Mouse (Mus musculus) midbrain, postnatal 0 days (tissue): ENCODE data around the gene Gltp. TPM values are rescaled to one million over a fixed set of nuclear protein-coding genes. Genes with fewer than 3 reads are reported as not detected.
A peak's percentile ranks its signal among the peaks of the same experiment; 100 is the strongest.

Source experiments
- ATAC-seq: fragments of 200-750 bp; cut with Nextera tagmentation; 2 replicates; pipeline ENCODE4 v1.8.0; 2017; ENCODE audit warnings: moderate number of reproducible peaks, mild to moderate bottlenecking, moderate TSS enrichment, moderate library complexity; ENCODE audit not compliant: low FRiP score
- DNase-seq: peaks from one replicate; pipeline ENCODE4 v3.0.0-alpha.2; 2015; ENCODE audit warnings: low spot score
- H3K27ac ChIP-seq: fragments of 300-500 bp; sonication (generic); 2 replicates; pipeline ENCODE4 v1.5.1; 2014; ENCODE audit warnings: low read depth, mild to moderate bottlenecking, low read length, mixed read lengths
- H3K27me3 ChIP-seq: fragments of 300-500 bp; sonication (generic); 2 replicates; pipeline ENCODE4 v1.6.1; 2014; ENCODE audit warnings: low read length, control low read depth, mixed read lengths; ENCODE audit not compliant: insufficient read depth
- H3K36me3 ChIP-seq: fragments of 300-500 bp; sonication (generic); 2 replicates; pipeline ENCODE4 v1.6.1; 2014; ENCODE audit warnings: low read length, control low read depth, mixed read lengths; ENCODE audit not compliant: insufficient read depth
- H3K4me1 ChIP-seq: fragments of 300-500 bp; sonication (generic); 2 replicates; pipeline ENCODE4 v1.6.1; 2014; ENCODE audit warnings: mild to moderate bottlenecking, control low read depth, antibody characterized with exemption, low read length, mixed read lengths; ENCODE audit not compliant: insufficient read depth
- H3K4me2 ChIP-seq: fragments of 300-500 bp; sonication (generic); 2 replicates; pipeline ENCODE4 v1.6.1; 2014; ENCODE audit warnings: low read depth, mild to moderate bottlenecking, low read length, mixed read lengths; ENCODE audit not compliant: poor library complexity, severe bottlenecking
- H3K4me3 ChIP-seq: fragments of 300-500 bp; sonication (generic); 2 replicates; pipeline ENCODE4 v1.5.1; 2014; ENCODE audit warnings: low read depth, mild to moderate bottlenecking, low read length, moderate library complexity
- H3K9ac ChIP-seq: fragments of 300-500 bp; sonication (generic); replicated peaks from 2 replicates; pipeline ENCODE4 v1.6.1; 2014; ENCODE audit warnings: mild to moderate bottlenecking, low read length, moderate library complexity, mixed read lengths; ENCODE audit not compliant: poor library complexity, severe bottlenecking
- H3K9me3 ChIP-seq: fragments of 300-500 bp; sonication (generic); 2 replicates; pipeline ENCODE4 v1.6.1; 2016; ENCODE audit warnings: low read length, control low read depth
- CTCF ChIP-seq: IDR thresholded peaks from 2 replicates; pipeline ENCODE4 v1.5.1; 2016; ENCODE audit warnings: antibody characterized with exemption, mild to moderate bottlenecking
- WGBS: fragments of 180-500 bp; shearing (Covaris S2); extraction: QIAGEN DNeasy Blood & Tissue Kit; methylation state at CpG from one replicate; pipeline ENCODE4 v1.1.7; 2014; 5-methylcytosine and 5-hydroxymethylcytosine counted together
- polyA plus RNA-seq: library from polyadenylated mRNA; unstranded; fragments of >200 nt; fragmentation: Nextera tagmentation; extraction: Ambion mirVana; gene quantifications from 2 replicates; pipeline ENCODE4 v1.2.1, GENCODE M21; 2015
- total RNA-seq: library from RNA; depleted of rRNA; stranded (reverse); fragments of >200 nt; gene quantifications from 2 replicates; pipeline ENCODE4 v1.2.3, GENCODE M21; 2014

Gene Gltp
- total and polyA plus RNA-seq, 2 experiments from 2014 or later: 32.6 to 42.1 TPM

GRCm38 (mm10) chr5:114673114-114673513 lies 17.7 kb downstream of the Gltp start:
- WGBS: 88% methylated on average over 13 of the region's 13 CpGs
- H3K9me3 ChIP-seq: no peaks in the 10 kb centered on the region
- H3K4me2 ChIP-seq: no peak overlapping the region
- H3K27ac ChIP-seq: no peak overlapping the region
- no peak for DNase-seq
- H3K27me3 ChIP-seq: no peaks in the 10 kb centered on the region
- peaks cover 26% of the 10 kb centered on the region for H3K36me3 ChIP-seq
- no peak overlapping the region for H3K9ac ChIP-seq
- TF ChIP-seq CTCF: peak; percentile 21; the same call in 1 of the 2 replicates
- H3K4me3 ChIP-seq: no peak overlapping the region
- H3K4me1 ChIP-seq: no peaks in the 10 kb centered on the region
- no peak for ATAC-seq

GRCm38 (mm10) chr5:114669014-114669413 lies 21.8 kb downstream of the Gltp start:
- H3K9ac ChIP-seq: no peak overlapping the region
- no peak overlapping the region for H3K27ac ChIP-seq
- H3K4me3 ChIP-seq: no peak overlapping the region
- no peak for TF ChIP-seq CTCF
- ATAC-seq (no peak), DNase-seq (no peak)
- H3K4me2 ChIP-seq: no peak overlapping the region
- 93% methylated on average over 5 of the region's 5 CpGs for WGBS
- H3K36me3 ChIP-seq: peaks cover 4% of the 10 kb centered on the region
- no peaks in the 10 kb centered on the region for H3K9me3 ChIP-seq
- no peaks in the 10 kb centered on the region for H3K27me3 ChIP-seq
- no peaks in the 10 kb centered on the region for H3K4me1 ChIP-seq

GRCm38 (mm10) chr5:114667228-114667856 lies 23.4 kb downstream of the Gltp start:
- Histone ChIP-seq H3K4me1 (no peaks in the 10 kb centered on the region), H3K4me3 (peak overlapping the region; percentile 22; the same call in 1 of the 2 replicates), H3K36me3 (peaks cover 3% of the 10 kb centered on the region), H3K4me2 (peak overlapping the region; percentile 50), H3K27me3 (no peaks in the 10 kb centered on the region), H3K27ac (no peak overlapping the region; the same call in 1 of the 2 replicates), H3K9me3 (no peaks in the 10 kb centered on the region), H3K9ac (no peak overlapping the region)
- WGBS: 4% methylated on average over 36 of the region's 36 CpGs
- DNase-seq (peak; percentile 96), ATAC-seq (peak; percentile 90)
- TF ChIP-seq CTCF: peak; percentile 100

GRCm38 (mm10) chr5:114666659-114667058 lies 24.1 kb downstream of the Gltp start:
- ATAC-seq: no peak

GRCm38 (mm10) chr5:114664750-114665149 lies 26.0 kb downstream of the Gltp start:
- Histone ChIP-seq H3K4me3 (no peak overlapping the region), H3K4me2 (no peak overlapping the region), H3K4me1 (no peaks in the 10 kb centered on the region), H3K36me3 (peaks cover 3% of the 10 kb centered on the region), H3K27me3 (no peaks in the 10 kb centered on the region), H3K9ac (no peak overlapping the region), H3K27ac (no peak overlapping the region), H3K9me3 (no peaks in the 10 kb centered on the region)
- 80% methylated on average over 7 of the region's 7 CpGs for WGBS
- ATAC-seq (no peak), DNase-seq (no peak)
- no peak for TF ChIP-seq CTCF

More at GRCm38 (mm10) chr5:114666659-114667058, 24.1 kb downstream of the Gltp start:
- WGBS: 68% methylated on average over 1 of the region's 1 CpGs
- H3K4me3 ChIP-seq: no peak overlapping the region
- peaks cover 3% of the 10 kb centered on the region for H3K36me3 ChIP-seq
- DNase-seq: no peak
- no peak overlapping the region for H3K9ac ChIP-seq
- no peak overlapping the region for H3K4me2 ChIP-seq
- no peak overlapping the region for H3K27ac ChIP-seq
- no peak for TF ChIP-seq CTCF
- H3K27me3 ChIP-seq: no peaks in the 10 kb centered on the region
- no peaks in the 10 kb centered on the region for H3K4me1 ChIP-seq
- H3K9me3 ChIP-seq: no peaks in the 10 kb centered on the region

GRCm38 (mm10) chr5:114664139-114664538 lies 26.6 kb downstream of the Gltp start:
- DNase-seq (no peak), ATAC-seq (no peak)
- no peaks in the 10 kb centered on the region for H3K4me1 ChIP-seq
- H3K4me3 ChIP-seq: no peak overlapping the region
- H3K27me3 ChIP-seq: peaks cover 2% of the 10 kb centered on the region; the same call in 1 of the 2 replicates
- peaks cover 3% of the 10 kb centered on the region; the same call in 1 of the 2 replicates for H3K36me3 ChIP-seq
- no peak overlapping the region for H3K27ac ChIP-seq
- no peak overlapping the region for H3K4me2 ChIP-seq
- 87% methylated on average over 4 of the region's 4 CpGs for WGBS
- no peak for TF ChIP-seq CTCF
- H3K9me3 ChIP-seq: no peaks in the 10 kb centered on the region
- no peak overlapping the region for H3K9ac ChIP-seq
